In genomic region chr4:87024556-87024955, GRCm38 (mm10) we compare ENCODE assay signal across 15 mouse cellular contexts.
"Had no signal": no experiment of that assay in that cellular context is flagged by ENCODE, and none has a peak within 500 bp of the region (broad histone marks: within the 10 kb centered on the region; RNA-seq: fewer than 3 reads in every experiment).

No protein-coding gene starts in this region.

- H3K27ac ChIP-seq: intestine, embryonic 15.5 days; left cerebral cortex, adult 2 months; liver, embryonic 13.5 days; neural tube, embryonic 15.5 days had no signal

- H3K4me1 ChIP-seq: intestine, embryonic 15.5 days; liver, embryonic 13.5 days; neural tube, embryonic 15.5 days had no signal

- H3K36me3 ChIP-seq: intestine, embryonic 15.5 days; liver, embryonic 13.5 days; neural tube, embryonic 15.5 days had no signal

- H3K4me3 ChIP-seq: intestine, embryonic 15.5 days; left cerebral cortex, adult 2 months; liver, embryonic 13.5 days; myocyte; neural tube, embryonic 15.5 days had no signal

- H3K9me3 ChIP-seq: intestine, embryonic 15.5 days; liver, embryonic 13.5 days; neural tube, embryonic 15.5 days had no signal

- H3K9ac ChIP-seq: intestine, embryonic 15.5 days; liver, embryonic 13.5 days; liver, postnatal 0 days; neural tube, embryonic 15.5 days had no signal

- H3K27me3 ChIP-seq: intestine, embryonic 15.5 days; liver, embryonic 13.5 days; neural tube, embryonic 15.5 days had no signal

- H3K4me2 ChIP-seq: intestine, embryonic 15.5 days; liver, embryonic 13.5 days; neural tube, embryonic 15.5 days had no signal

- ATAC-seq: intestine, embryonic 15.5 days; liver, postnatal 0 days had no signal

- DNase-seq: kidney, adult 18-20 months; kidney, postnatal 10 days; kidney, postnatal 4 days; liver; liver, embryonic 13.5 days; liver, postnatal 0 days; midbrain, embryonic 14.5 days; right cerebral cortex, postnatal 25 days; spleen, adult 18-20 months; thymus, adult 18-20 months; thymus, postnatal 14 days had no signal
